Mouse (Mus musculus): ENCODE data around the gene Il2ra. TPM values are rescaled to one million over a fixed set of nuclear protein-coding genes. Genes with fewer than 3 reads are reported as not detected.

Gene Il2ra
- not detected for polyA plus RNA-seq (2012; fragmentation: generic; extraction: Trizol)

- Histone ChIP-seq H3K4me2 (ENCODE audit: low read depth) (no peak within 1 kb of the TSS), H3K79me2 (ENCODE audit: control insufficient read depth, insufficient read depth) (no peaks in the 10 kb centered on the region), H3K27me3 (ENCODE audit: control insufficient read depth, insufficient read depth, insufficient read length) (no peaks in the 10 kb centered on the region), H3ac (ENCODE audit: control insufficient read depth, insufficient read length) (no peak within 1 kb of the TSS), H3K4me3 (no peak within 1 kb of the TSS), H3K36me3 (ENCODE audit: control insufficient read depth, insufficient read depth) (no peaks in the 10 kb centered on the region)
- TF ChIP-seq MYOD1 (IDR thresholded peaks at IDR 0.05; ENCODE audit: control insufficient read depth in 1 of 3, insufficient read length in 2 of 3, low read depth in 2 of 3), result no peak
- no peak for TF ChIP-seq POLR2A (IDR thresholded peaks at IDR 0.05; ENCODE audit: insufficient read length, low read depth)
- no peak for TF ChIP-seq CEBPB (IDR thresholded peaks at IDR 0.05; ENCODE audit: insufficient read depth, poor library complexity, severe bottlenecking)
- TF ChIP-seq SRF (IDR thresholded peaks at IDR 0.05; ENCODE audit: control insufficient read depth, insufficient read length, low read depth), result no peak
- no peak for TF ChIP-seq TCF12 (IDR thresholded peaks at IDR 0.05; ENCODE audit: insufficient read depth, poor library complexity, severe bottlenecking)
- TF ChIP-seq MAX (IDR thresholded peaks at IDR 0.05; ENCODE audit: low read depth), result no peak
- TF ChIP-seq E2F4 (IDR thresholded peaks at IDR 0.05; ENCODE audit: insufficient read depth), result no peak
- no peak for TF ChIP-seq MYOG (IDR thresholded peaks at IDR 0.05; ENCODE audit: control insufficient read depth in 1 of 3, insufficient read depth in 1 of 3, insufficient read length in 2 of 3, low read depth in 2 of 3)
- no peak for TF ChIP-seq TCF3 (IDR thresholded peaks at IDR 0.05; ENCODE audit: insufficient read length, low read depth)
- TF ChIP-seq POLR2AphosphoS2 (IDR thresholded peaks at IDR 0.05; ENCODE audit: insufficient read length, low read depth), result no peak
- no peak for TF ChIP-seq REST (IDR thresholded peaks at IDR 0.05; ENCODE audit: insufficient read depth, insufficient read length)
- TF ChIP-seq USF1 (IDR thresholded peaks at IDR 0.05; ENCODE audit: low read depth), result no peak
These were observed at the start of gene Il2ra for GRCm38 (mm10) chr2:11642451-11642941. Gene Il2ra, plus strand, starts transcription at chr2:11642807.

GRCm38 (mm10) chr2:11596690-11597089 lies 45.9 kb upstream of the Il2ra start:
- Histone ChIP-seq H3K36me3 (ENCODE audit: control insufficient read depth, insufficient read depth) (peaks cover 50% of the 10 kb centered on the region), H3K27me3 (ENCODE audit: control insufficient read depth, insufficient read depth, insufficient read length) (no peaks in the 10 kb centered on the region), H3K4me2 (ENCODE audit: low read depth) (no peak overlapping the region), H3K79me2 (ENCODE audit: control insufficient read depth, insufficient read depth) (peaks cover 35% of the 10 kb centered on the region), H3ac (ENCODE audit: control insufficient read depth, insufficient read length) (no peak overlapping the region), H3K4me3 (no peak overlapping the region)
- no peak for TF ChIP-seq MYOG (IDR thresholded peaks at IDR 0.05; ENCODE audit: control insufficient read depth in 1 of 3, insufficient read depth in 1 of 3, insufficient read length in 2 of 3, low read depth in 2 of 3)
- no peak for TF ChIP-seq TCF12 (IDR thresholded peaks at IDR 0.05; ENCODE audit: insufficient read depth, poor library complexity, severe bottlenecking)
- no peak for TF ChIP-seq E2F4 (IDR thresholded peaks at IDR 0.05; ENCODE audit: insufficient read depth)
- no peak for TF ChIP-seq REST (IDR thresholded peaks at IDR 0.05; ENCODE audit: insufficient read depth, insufficient read length)
- no peak for TF ChIP-seq MAX (IDR thresholded peaks at IDR 0.05; ENCODE audit: low read depth)
- no peak for TF ChIP-seq POLR2A (IDR thresholded peaks at IDR 0.05; ENCODE audit: insufficient read length, low read depth)
- no peak for TF ChIP-seq POLR2AphosphoS2 (IDR thresholded peaks at IDR 0.05; ENCODE audit: insufficient read length, low read depth)
- TF ChIP-seq CEBPB (IDR thresholded peaks at IDR 0.05; ENCODE audit: insufficient read depth, poor library complexity, severe bottlenecking), result no peak
- no peak for TF ChIP-seq SRF (IDR thresholded peaks at IDR 0.05; ENCODE audit: control insufficient read depth, insufficient read length, low read depth)
- TF ChIP-seq TCF3 (IDR thresholded peaks at IDR 0.05; ENCODE audit: insufficient read length, low read depth), result no peak
- TF ChIP-seq MYOD1 (IDR thresholded peaks at IDR 0.05; ENCODE audit: control insufficient read depth in 1 of 3, insufficient read length in 2 of 3, low read depth in 2 of 3), result no peak
- no peak for TF ChIP-seq USF1 (IDR thresholded peaks at IDR 0.05; ENCODE audit: low read depth)

DNA sequence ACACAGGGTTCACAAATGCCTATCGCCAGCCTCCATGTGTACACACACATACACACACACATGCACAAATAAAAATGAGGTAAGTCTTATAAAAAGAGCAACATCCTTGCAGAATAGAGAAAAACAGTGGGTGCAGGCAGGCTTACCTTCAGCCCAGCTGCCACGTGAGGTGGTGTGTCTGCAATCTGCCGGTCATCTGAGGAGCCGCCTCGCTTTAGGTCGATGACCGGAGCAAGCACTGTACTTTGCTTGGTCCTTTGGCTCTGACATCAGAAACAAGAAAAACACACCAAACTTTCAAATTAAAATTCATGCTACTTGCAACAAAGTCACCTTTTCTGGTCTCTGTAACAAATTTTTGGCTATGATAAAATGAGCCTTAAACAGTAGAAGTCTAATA lies 44.7 kb upstream of the Il2ra start:
- Histone ChIP-seq H3K79me2 (ENCODE audit: control insufficient read depth, insufficient read depth) (peaks cover 46% of the 10 kb centered on the region), H3ac (ENCODE audit: control insufficient read depth, insufficient read length) (no peak overlapping the region), H3K4me3 (no peak overlapping the region), H3K27me3 (ENCODE audit: control insufficient read depth, insufficient read depth, insufficient read length) (no peaks in the 10 kb centered on the region), H3K36me3 (ENCODE audit: control insufficient read depth, insufficient read depth) (peaks cover 43% of the 10 kb centered on the region), H3K4me2 (ENCODE audit: low read depth) (no peak overlapping the region)
- TF ChIP-seq MYOG (IDR thresholded peaks at IDR 0.05; ENCODE audit: control insufficient read depth in 1 of 3, insufficient read depth in 1 of 3, insufficient read length in 2 of 3, low read depth in 2 of 3), result no peak
- TF ChIP-seq TCF3 (IDR thresholded peaks at IDR 0.05; ENCODE audit: insufficient read length, low read depth), result no peak
- no peak for TF ChIP-seq MYOD1 (IDR thresholded peaks at IDR 0.05; ENCODE audit: control insufficient read depth in 1 of 3, insufficient read length in 2 of 3, low read depth in 2 of 3)
- no peak for TF ChIP-seq POLR2A (IDR thresholded peaks at IDR 0.05; ENCODE audit: insufficient read length, low read depth)
- TF ChIP-seq USF1 (IDR thresholded peaks at IDR 0.05; ENCODE audit: low read depth), result no peak
- TF ChIP-seq POLR2AphosphoS2 (IDR thresholded peaks at IDR 0.05; ENCODE audit: insufficient read length, low read depth), result no peak
- no peak for TF ChIP-seq TCF12 (IDR thresholded peaks at IDR 0.05; ENCODE audit: insufficient read depth, poor library complexity, severe bottlenecking)
- no peak for TF ChIP-seq SRF (IDR thresholded peaks at IDR 0.05; ENCODE audit: control insufficient read depth, insufficient read length, low read depth)

- Histone ChIP-seq H3K4me3 (peak overlapping the region; percentile 67), H3K79me2 (ENCODE audit: control insufficient read depth, insufficient read depth) (peaks cover 46% of the 10 kb centered on the region), H3ac (ENCODE audit: control insufficient read depth, insufficient read length) (no peak overlapping the region), H3K36me3 (ENCODE audit: control insufficient read depth, insufficient read depth) (peaks cover 31% of the 10 kb centered on the region), H3K27me3 (ENCODE audit: control insufficient read depth, insufficient read depth, insufficient read length) (no peaks in the 10 kb centered on the region), H3K4me2 (ENCODE audit: low read depth) (peak overlapping the region; percentile 93)
- TF ChIP-seq USF1 (IDR thresholded peaks at IDR 0.05; ENCODE audit: low read depth) (no peak), CEBPB (IDR thresholded peaks at IDR 0.05; ENCODE audit: insufficient read depth, poor library complexity, severe bottlenecking) (no peak), POLR2A (IDR thresholded peaks at IDR 0.05; ENCODE audit: insufficient read length, low read depth) (no peak), TCF12 (IDR thresholded peaks at IDR 0.05; ENCODE audit: insufficient read depth, poor library complexity, severe bottlenecking) (no peak), POLR2AphosphoS2 (IDR thresholded peaks at IDR 0.05; ENCODE audit: insufficient read length, low read depth) (no peak), MYOD1 (IDR thresholded peaks at IDR 0.05; ENCODE audit: control insufficient read depth in 1 of 3, insufficient read length in 2 of 3, low read depth in 2 of 3) (no peak), REST (IDR thresholded peaks at IDR 0.05; ENCODE audit: insufficient read depth, insufficient read length) (no peak), MYOG (IDR thresholded peaks at IDR 0.05; ENCODE audit: control insufficient read depth in 1 of 3, insufficient read depth in 1 of 3, insufficient read length in 2 of 3, low read depth in 2 of 3) (no peak), TCF3 (IDR thresholded peaks at IDR 0.05; ENCODE audit: insufficient read length, low read depth) (no peak), E2F4 (IDR thresholded peaks at IDR 0.05; ENCODE audit: insufficient read depth) (no peak), SRF (IDR thresholded peaks at IDR 0.05; ENCODE audit: control insufficient read depth, insufficient read length, low read depth) (no peak), MAX (IDR thresholded peaks at IDR 0.05; ENCODE audit: low read depth) (no peak)
These were observed 40.8 kb upstream of the Il2ra start for GRCm38 (mm10) chr2:11601795-11602194.
